Mouse (Mus musculus) macrophage (primary cell): ENCODE data around the gene Sall1. TPM values are rescaled to one million over a fixed set of nuclear protein-coding genes. Genes with fewer than 3 reads are reported as not detected.

Experiments used
- H3K27ac ChIP-seq: fragments of 350-480 bp; formaldehyde crosslinking; 2 replicates; pipeline ENCODE4 v1.9.0; 2021
- H3K36me3 ChIP-seq: fragments of 350-480 bp; formaldehyde crosslinking; 2 replicates; pipeline ENCODE4 v1.9.0; 2021; ENCODE audit errors: inconsistent target
- H3K4me3 ChIP-seq: fragments of 350-480 bp; formaldehyde crosslinking; 2 replicates; pipeline ENCODE4 v1.9.0; 2021; ENCODE audit errors: inconsistent target
- H3K79me2 ChIP-seq: fragments of 350-480 bp; formaldehyde crosslinking; 2 replicates; pipeline ENCODE4 v1.9.0; 2021; ENCODE audit errors: inconsistent target
- WGBS: methylation state at CpG from one replicate; pipeline ENCODE4 v1.1.7; 2026; ENCODE audit warnings: inconsistent platforms; ENCODE audit not compliant: missing documents; 5-methylcytosine and 5-hydroxymethylcytosine counted together
- polyA plus RNA-seq: library from polyadenylated mRNA; stranded (reverse); fragments of 250-400 nt; gene quantifications from 3 replicates; pipeline ENCODE4 v1.2.4, GENCODE M21; 2018; ENCODE audit warnings: inconsistent platforms

The Sall1 gene
- polyA plus RNA-seq, 1 experiment from 2014 or later: not detected

DNA sequence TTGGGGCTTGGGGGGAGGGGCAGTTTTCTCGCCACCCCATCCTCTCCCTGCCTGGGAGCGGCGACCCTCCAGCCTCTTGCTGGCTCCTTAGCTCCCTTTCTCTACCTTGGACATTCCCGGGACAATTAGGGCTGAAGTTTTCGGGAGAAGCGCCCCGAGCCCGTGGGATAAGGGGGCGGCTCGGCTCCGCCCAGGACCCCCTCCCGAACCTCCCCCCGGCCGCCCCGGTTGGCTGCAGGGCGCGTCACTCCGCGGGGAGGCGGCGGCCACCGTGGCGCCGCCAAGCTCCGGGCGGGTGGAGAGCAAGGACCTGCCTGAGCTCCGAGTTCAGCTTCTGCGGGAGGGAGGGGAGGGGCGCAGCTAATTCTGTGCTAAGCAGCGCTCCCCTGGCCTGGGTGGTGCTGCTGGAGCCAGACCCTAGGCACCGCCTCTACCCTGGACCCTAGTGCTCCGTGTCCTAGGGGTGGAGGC lies 556 bp downstream of the Sall1 start:
- Histone ChIP-seq H3K79me2 (no peaks in the 10 kb centered on the region), H3K4me3 (no peak overlapping the region), H3K36me3 (no peaks in the 10 kb centered on the region), H3K27ac (no peak overlapping the region)
- WGBS: 6% methylated on average over 32 of the region's 32 CpGs

DNA sequence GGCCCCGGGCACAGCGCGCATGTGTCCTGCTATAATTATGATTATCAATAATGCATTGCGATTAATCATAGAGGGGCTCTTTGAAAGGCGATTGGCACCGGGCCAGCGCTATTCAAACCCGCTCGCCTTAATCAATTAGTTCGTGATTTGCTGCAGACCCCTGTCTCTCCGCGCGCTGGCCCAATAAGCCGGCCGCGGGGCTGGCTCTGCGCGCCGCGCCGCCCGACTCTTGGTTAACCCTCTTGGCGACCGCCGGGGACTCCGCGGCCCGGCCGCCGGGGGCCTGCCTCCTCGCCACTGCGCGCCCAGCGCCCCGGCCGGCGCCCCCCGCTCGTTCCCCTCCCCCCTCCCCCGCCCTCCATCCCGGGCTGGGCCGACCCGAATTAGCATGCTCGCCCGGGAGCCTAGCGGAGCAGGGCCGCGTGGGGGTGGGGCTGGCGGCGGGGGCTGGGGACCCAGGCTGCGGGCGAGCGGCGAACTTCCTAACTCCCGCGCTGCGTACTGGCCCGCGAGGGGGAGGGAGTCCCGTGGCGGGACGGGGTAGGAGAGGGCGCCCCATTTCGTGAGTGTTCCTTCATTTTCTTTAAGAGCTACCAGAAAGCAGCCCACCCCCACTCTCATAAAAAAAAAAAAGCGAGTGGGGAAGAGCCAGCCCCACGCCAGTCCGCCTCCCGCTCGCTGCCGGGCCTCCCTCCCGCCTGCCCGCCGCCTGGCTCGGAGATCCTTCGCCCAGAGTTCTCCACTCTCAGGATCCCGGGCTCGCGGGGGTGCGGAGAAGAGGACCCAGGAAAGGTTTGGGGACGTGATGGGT lies 1.2 kb downstream of the Sall1 start:
- 1% methylated on average over 78 of the region's 80 CpGs for WGBS
- no peak overlapping the region for H3K27ac ChIP-seq
- no peaks in the 10 kb centered on the region for H3K79me2 ChIP-seq
- H3K4me3 ChIP-seq: no peak overlapping the region
- no peaks in the 10 kb centered on the region for H3K36me3 ChIP-seq

- WGBS: 5% methylated on average over 30 of the region's 35 CpGs
- no peak overlapping the region for H3K27ac ChIP-seq
- no peaks in the 10 kb centered on the region for H3K79me2 ChIP-seq
- H3K4me3 ChIP-seq: no peak overlapping the region
- no peaks in the 10 kb centered on the region for H3K36me3 ChIP-seq
Observed at GRCm38 (mm10) chr8:89042118-89042460, 1.9 kb downstream of the Sall1 start.

- WGBS: 3% methylated on average over 55 of the region's 55 CpGs
- H3K79me2 ChIP-seq: no peaks in the 10 kb centered on the region
- H3K4me3 ChIP-seq: no peak overlapping the region
- no peaks in the 10 kb centered on the region for H3K36me3 ChIP-seq
- H3K27ac ChIP-seq: no peak overlapping the region
Observed at GRCm38 (mm10) chr8:89041421-89042117, 2.4 kb downstream of the Sall1 start.

DNA sequence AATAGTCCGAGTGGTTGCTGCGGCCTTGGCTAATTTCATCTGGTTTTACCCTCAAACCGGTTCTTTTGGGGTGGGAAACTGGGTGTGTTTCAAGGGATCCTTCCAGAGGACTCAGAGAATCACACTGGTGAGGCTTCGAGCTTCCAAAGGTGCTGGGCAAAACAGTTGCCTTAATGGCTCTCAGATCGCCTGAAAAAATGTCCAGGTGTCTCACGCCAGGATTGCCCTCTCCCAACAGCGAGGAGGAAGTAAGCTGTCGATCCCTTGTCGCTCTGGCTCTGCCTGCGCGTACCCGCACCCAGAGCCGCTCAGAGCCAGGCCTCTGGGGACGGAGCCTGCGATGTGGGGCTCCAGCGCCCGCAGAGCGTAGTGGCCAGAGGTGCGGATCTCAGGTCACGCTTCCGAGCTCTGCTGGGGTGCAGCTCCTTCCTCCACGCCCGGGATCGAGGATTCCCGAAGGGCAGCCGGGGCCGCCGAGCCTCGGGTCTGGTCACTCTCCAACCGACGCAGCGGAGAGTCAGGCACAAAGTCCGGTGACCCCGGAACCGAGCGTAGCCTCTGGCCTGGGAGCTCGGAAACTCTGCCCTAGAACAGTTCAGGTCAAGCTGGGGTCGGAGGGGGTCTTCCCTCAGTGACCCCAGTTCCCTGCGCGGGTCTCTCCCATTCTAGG lies 3.1 kb downstream of the Sall1 start:
- no peak overlapping the region for H3K4me3 ChIP-seq

DNA sequence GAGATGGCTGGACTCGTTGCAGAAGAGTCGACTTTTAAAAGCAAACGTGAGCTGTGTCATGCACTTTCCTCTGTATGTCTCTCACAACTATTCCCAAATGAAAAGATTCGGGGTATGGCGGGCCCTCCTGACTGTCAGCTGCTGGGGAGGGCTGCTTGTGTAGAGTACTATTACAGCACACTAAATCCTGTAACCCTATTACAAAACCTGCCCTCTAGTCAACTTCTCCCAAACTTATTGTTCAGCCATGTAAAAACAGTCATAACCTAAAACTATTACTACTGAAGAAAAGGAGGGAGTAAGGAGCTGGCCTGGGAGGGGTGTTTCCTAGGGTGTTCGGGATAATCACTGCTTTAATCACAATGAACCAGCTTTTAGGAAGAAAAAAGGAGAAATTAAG lies 4.1 kb downstream of the Sall1 start:
- 52% methylated on average over 6 of the region's 6 CpGs for WGBS
- H3K4me3 ChIP-seq: no peak overlapping the region
- H3K27ac ChIP-seq: no peak overlapping the region
- no peaks in the 10 kb centered on the region for H3K79me2 ChIP-seq
- no peaks in the 10 kb centered on the region for H3K36me3 ChIP-seq

More for the DNA sequence above, 3.1 kb downstream of the Sall1 start:
- Histone ChIP-seq H3K36me3 (no peaks in the 10 kb centered on the region), H3K79me2 (no peaks in the 10 kb centered on the region), H3K27ac (no peak overlapping the region)
- 4% methylated on average over 40 of the region's 40 CpGs for WGBS

- no peak overlapping the region for H3K27ac ChIP-seq
- WGBS: 74% methylated on average over 4 of the region's 4 CpGs
Observed at GRCm38 (mm10) chr8:89038920-89039319, 5.0 kb downstream of the Sall1 start.

DNA sequence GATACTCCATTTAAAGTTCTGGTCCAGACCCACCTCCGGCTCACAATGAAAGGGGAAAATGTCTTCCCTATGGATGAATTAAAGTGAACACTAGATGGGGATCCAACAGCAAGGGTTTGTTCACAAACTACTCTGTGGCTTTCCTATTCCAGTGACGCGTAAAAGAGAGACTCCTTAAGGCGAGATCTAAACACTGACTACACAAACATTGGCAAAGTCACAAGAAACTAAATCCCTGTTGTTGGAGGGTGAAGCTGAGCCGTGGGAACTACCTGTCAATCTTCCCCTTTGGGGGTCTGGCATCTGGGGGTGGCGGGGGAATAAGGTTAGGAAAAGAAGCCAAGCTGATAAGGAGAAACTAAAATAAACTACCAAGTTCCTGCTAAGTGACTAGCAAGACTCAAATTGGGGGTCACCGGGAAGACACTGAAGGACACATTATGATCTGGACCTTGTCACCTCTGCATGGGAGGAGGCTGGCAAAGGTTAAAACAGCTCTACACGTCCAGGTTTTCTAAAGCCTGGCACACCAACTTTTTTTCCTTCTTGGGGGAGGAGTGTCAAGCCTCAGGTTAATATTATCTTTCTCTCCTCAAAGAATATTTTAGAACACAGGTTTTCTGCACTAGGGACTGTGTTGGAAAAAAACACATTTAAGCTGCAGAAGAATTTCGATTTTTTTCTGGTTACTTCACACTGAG lies 6.3 kb downstream of the Sall1 start:
- no peaks in the 10 kb centered on the region for H3K79me2 ChIP-seq
- H3K36me3 ChIP-seq: no peaks in the 10 kb centered on the region
- no peak overlapping the region for H3K27ac ChIP-seq
- 28% methylated on average over 9 of the region's 9 CpGs for WGBS
- H3K4me3 ChIP-seq: no peak overlapping the region

More at GRCm38 (mm10) chr8:89038920-89039319, 5.0 kb downstream of the Sall1 start:
- Histone ChIP-seq H3K79me2 (no peaks in the 10 kb centered on the region), H3K4me3 (no peak overlapping the region), H3K36me3 (no peaks in the 10 kb centered on the region)

GRCm38 (mm10) chr8:89032412-89032811 lies 11.6 kb downstream of the Sall1 start:
- no peak overlapping the region for H3K27ac ChIP-seq
- no peak overlapping the region for H3K4me3 ChIP-seq
- H3K36me3 ChIP-seq: no peaks in the 10 kb centered on the region
- H3K79me2 ChIP-seq: no peaks in the 10 kb centered on the region
- 91% methylated on average over 13 of the region's 13 CpGs for WGBS

DNA sequence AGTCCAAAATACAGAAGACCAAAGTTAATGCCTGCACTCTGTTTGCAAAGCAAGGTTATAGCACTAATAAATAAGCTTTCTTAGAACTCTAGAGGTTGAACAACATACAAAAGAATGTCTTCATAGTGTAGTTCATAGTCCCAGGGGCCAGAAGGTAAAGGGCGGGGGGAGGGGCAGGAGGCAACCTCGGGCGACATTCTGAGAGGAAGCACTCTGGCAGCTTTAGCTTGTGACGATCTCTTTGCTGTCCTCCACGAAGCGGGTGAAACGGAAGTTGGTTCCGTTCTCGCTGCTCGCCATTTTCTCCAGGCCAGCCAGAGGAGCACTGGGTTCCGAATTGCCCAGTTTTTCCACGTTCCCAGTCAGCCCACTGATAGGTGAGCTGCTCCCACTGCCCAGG lies 15.8 kb downstream of the Sall1 start:
- Histone ChIP-seq H3K27ac (no peak overlapping the region), H3K4me3 (no peak overlapping the region), H3K36me3 (no peaks in the 10 kb centered on the region), H3K79me2 (no peaks in the 10 kb centered on the region)
- 44% methylated on average over 12 of the region's 12 CpGs for WGBS

- Histone ChIP-seq H3K79me2 (no peaks in the 10 kb centered on the region), H3K36me3 (no peaks in the 10 kb centered on the region), H3K4me3 (no peak overlapping the region), H3K27ac (no peak overlapping the region)
- 45% methylated on average over 13 of the region's 13 CpGs for WGBS
Observed at GRCm38 (mm10) chr8:89026139-89026520, 17.8 kb downstream of the Sall1 start.

- no peak overlapping the region for H3K4me3 ChIP-seq
- WGBS: 11% methylated on average over 55 of the region's 55 CpGs
- no peak overlapping the region for H3K27ac ChIP-seq
- H3K36me3 ChIP-seq: no peaks in the 10 kb centered on the region
- H3K79me2 ChIP-seq: no peaks in the 10 kb centered on the region
Observed at GRCm38 (mm10) chr8:89025281-89026138, 18.5 kb downstream of the Sall1 start.

- Histone ChIP-seq H3K79me2 (no peaks in the 10 kb centered on the region), H3K4me3 (no peak overlapping the region), H3K36me3 (no peaks in the 10 kb centered on the region), H3K27ac (no peak overlapping the region)
- 49% methylated on average over 6 of the region's 6 CpGs for whole genome bisulfite sequencing
Observed at GRCm38 (mm10) chr8:89024796-89025195, 19.2 kb downstream of the Sall1 start.

- Histone ChIP-seq H3K79me2 (no peaks in the 10 kb centered on the region), H3K27ac (no peak overlapping the region), H3K4me3 (no peak overlapping the region), H3K36me3 (no peaks in the 10 kb centered on the region)
- 22% methylated on average over 5 of the region's 5 CpGs for WGBS
Observed at GRCm38 (mm10) chr8:89021139-89021538, 22.8 kb downstream of the Sall1 start.
